Mouse (Mus musculus) cortical plate, adult 2 months (tissue): Measurements from ENCODE around the gene Mark3. TPM values are rescaled to one million over a fixed set of nuclear protein-coding genes. Genes with fewer than 3 reads are reported as not detected.

Source experiments
- H3K27ac ChIP-seq: fragments of 200-500 bp; 2 replicates; pipeline ENCODE4 v1.5.1; 2012; ENCODE audit warnings: low read length, control low read depth, inconsistent platforms; ENCODE audit not compliant: insufficient read depth
- H3K4me1 ChIP-seq: fragments of 200-500 bp; 2 replicates; pipeline ENCODE4 v1.6.1; 2011; ENCODE audit warnings: low read length; ENCODE audit not compliant: control insufficient read depth, insufficient read depth
- H3K4me3 ChIP-seq: fragments of 200-500 bp; 2 replicates; pipeline ENCODE4 v1.5.1; 2011; ENCODE audit warnings: mild to moderate bottlenecking, low read length, control low read depth; ENCODE audit not compliant: insufficient read depth
- CTCF ChIP-seq: fragments of 200-500 bp; IDR thresholded peaks from 2 replicates; pipeline ENCODE4 v1.5.1; 2011; ENCODE audit warnings: mild to moderate bottlenecking, control low read depth, low read length; ENCODE audit not compliant: insufficient read depth; ENCODE audit errors: extremely low read depth
- POLR2A ChIP-seq: fragments of 200-500 bp; IDR thresholded peaks from 2 replicates; pipeline ENCODE4 v1.6.1; 2011; ENCODE audit warnings: mild to moderate bottlenecking, low read length, control low read depth; ENCODE audit not compliant: insufficient read depth; ENCODE audit errors: extremely low read depth
- polyA plus RNA-seq: library from polyadenylated mRNA; depleted of rRNA; stranded (reverse); fragments of >200 nt; gene quantifications from 2 replicates; pipeline ENCODE4 v1.2.3, GENCODE M21; 2012; rRNA removed

Gene Mark3
- polyA plus RNA-seq, 1 experiment = 76.5 TPM

DNA sequence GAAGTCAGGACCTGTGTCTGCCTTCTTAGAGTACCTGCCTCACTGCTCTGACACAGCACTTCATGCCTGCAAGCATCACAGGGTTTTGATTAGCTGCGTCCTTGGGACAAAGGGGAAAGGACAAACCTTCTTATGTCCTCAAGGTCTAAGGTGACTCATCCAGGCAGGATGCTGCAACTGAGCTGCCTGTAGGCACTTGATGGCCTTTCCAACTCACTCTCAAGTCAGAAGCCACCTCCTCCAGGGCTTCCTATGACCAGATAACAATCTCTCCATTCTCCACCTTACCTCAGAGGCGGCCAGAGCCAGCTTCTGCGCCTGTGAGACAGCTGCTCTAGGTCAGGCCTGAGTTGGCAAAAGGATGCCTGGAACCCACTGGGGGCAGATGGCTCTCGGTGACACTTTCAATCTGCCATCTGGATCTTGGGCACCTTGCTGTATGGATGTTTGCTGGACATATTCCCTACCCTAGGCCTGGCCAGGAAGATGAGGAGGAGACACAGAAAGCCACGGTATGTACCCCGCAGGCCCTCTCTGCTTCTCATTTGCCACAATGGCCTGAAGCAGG, 124.1 kb downstream of the Mark3 start:
- Histone ChIP-seq H3K27ac (0 out of 2 replicates have a peak overlapping the region, but pooled peaks have one; percentile 24), H3K4me1 (peaks cover 16% of the 10 kb centered on the region), H3K4me3 (no peak overlapping the region)
- no peak for TF ChIP-seq POLR2A
- TF ChIP-seq CTCF = no peak

DNA sequence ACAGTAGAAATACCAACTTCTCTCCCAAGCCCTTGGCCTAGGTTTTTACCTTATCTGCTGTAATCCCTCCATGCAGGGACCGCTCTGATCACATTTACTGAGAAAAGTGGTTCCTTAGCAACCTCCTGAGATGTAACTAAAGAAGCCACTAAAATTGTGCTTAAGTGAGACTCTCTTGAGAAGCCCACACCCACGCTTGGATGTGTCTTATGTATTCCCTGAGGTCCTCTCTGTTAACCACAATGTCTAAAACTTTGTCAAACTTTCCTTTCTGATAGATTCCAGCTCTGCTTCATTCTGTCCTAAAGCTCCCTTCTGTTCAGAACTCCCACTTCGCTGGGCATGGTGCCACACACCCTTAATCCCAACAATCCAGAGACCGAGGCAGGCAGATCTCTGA, 125.2 kb downstream of the Mark3 start:
- TF ChIP-seq CTCF (no peak), POLR2A (no peak)
- peak overlapping the region; percentile 66; the same call in 1 of the 2 replicates for H3K27ac ChIP-seq

DNA sequence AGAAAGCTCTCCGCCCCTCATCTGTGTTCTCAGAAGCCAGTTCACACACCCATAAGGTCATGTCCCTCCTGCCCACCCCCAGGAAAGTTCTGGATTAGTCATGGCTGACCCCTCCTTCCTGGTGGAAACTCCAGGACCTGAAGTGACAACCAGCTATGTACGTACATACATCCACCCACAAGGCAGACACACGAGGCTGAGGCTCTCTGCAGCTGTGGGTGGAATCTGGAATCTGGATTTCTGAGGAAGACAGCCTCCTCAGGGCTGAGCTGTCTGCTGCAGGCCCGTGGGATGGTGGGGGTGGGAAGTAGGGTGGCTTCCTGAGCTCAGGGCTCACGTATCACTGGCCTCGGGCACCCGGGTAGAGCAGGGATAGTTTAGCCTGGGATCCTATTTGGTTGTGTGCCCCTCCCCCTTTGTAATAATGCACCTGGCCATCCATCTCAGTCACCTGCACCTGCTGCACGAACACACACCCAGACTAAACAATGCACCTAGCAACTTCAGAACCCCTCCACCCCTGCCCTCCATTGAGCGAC, 126.7 kb downstream of the Mark3 start:
- Histone ChIP-seq H3K27ac (peak overlapping the region; percentile 55; the same call in 1 of the 2 replicates), H3K4me1 (peaks cover 9% of the 10 kb centered on the region), H3K4me3 (no peak overlapping the region)
- no peak for TF ChIP-seq CTCF
- no peak for TF ChIP-seq POLR2A

More for the DNA sequence above, 125.2 kb downstream of the Mark3 start:
- H3K4me3 ChIP-seq = no peak overlapping the region
- H3K4me1 ChIP-seq = peaks cover 12% of the 10 kb centered on the region

DNA sequence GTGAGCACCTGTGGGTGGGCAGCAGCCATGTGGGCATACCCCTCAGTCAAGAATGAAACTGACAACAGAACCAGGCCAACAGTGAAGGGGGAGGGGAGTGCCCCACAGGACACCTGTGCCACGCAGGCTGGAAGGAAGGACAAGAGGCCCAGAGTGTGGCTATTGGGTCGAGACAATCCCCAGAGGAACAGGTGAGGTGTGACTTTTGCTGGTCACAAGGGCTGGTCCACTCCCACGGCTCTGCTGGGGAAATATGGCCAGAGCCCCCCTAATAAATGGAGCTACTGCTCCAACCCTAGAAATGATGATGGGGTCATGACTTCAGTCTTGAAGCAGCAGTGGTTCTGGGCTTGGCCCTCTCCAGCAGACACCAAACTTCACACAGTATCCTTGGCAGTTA, 129.0 kb downstream of the Mark3 start:
- Histone ChIP-seq H3K4me3 (no peak overlapping the region), H3K4me1 (peaks cover 10% of the 10 kb centered on the region), H3K27ac (no peak overlapping the region)
- TF ChIP-seq POLR2A (no peak), CTCF (no peak)

DNA sequence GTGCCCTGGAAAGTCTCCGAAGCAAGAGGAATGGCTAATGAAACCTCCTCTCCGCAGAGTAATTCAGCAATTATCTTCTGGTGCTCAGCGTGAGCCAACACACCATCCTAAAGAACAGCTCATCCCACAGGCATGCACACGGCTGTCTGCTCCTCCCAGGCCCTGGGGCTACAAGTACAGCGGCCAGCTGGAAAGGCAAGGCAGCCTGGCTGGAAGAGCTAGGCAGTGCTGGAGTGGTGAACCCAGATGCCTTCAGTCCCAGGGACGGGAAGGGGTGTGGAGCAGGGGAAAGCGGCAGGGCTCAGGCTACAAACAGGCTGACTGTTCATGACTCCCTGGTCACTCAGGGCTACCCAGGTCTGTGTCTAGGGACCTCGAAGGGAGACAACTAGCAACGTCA, 130.3 kb downstream of the Mark3 start:
- peak overlapping the region; percentile 32; the same call in 1 of the 2 replicates for H3K27ac ChIP-seq
- H3K4me1 ChIP-seq = peaks cover 10% of the 10 kb centered on the region
- TF ChIP-seq POLR2A = no peak
- TF ChIP-seq CTCF = no peak
- H3K4me3 ChIP-seq = no peak overlapping the region

DNA sequence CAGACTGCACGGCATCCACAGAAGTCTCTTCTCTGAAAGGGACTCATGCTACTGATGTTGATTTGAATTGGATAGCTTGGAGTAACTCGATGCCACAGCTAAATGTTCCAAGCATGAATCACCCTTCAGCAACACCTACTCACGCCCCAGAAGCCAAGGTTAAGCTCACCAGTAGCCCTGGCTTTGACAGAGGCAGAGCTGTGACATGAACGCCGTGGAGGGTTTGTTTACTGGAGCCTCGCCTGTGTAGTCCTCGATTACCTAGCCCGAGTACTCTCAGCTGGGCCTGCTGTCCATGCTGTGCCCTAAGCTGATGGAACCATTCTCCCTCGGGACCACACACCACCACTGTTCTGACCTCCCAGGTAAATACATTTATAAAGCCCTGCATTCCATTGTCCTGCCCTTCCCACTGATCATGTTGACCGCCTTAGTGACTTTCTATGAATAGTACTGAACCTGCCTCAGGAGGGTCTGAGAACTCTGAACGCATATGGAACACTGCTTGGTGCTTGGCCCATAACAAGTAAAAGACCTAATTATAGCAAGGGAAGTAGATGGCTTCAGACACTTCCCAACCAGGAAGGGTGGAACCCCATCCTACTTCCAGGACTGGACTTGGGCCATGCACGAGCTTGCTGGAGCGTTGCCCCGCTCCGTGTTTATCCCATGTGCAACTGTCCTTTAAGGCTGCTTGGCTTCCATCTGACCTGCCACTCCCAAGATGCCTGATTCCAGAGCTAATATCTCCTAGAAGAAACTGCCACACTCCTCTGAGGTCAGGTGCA, 131.1 kb downstream of the Mark3 start:
- Histone ChIP-seq H3K4me1 (peaks cover 10% of the 10 kb centered on the region), H3K4me3 (no peak overlapping the region), H3K27ac (peak overlapping the region; percentile 32)
- TF ChIP-seq CTCF (no peak), POLR2A (no peak)

Other genes starting within 250 kb of the Mark3 start
- 195 and 201 TPM in 2 replicates for gene Cdc42bpb, start 196.8 kb upstream of the Mark3 start, polyA plus RNA-seq
- gene Lbhd2, start 167.7 kb upstream of the Mark3 start, polyA plus RNA-seq = 0.45 and 1.4 TPM in 2 replicates
- gene Exoc3l4, start 157.5 kb upstream of the Mark3 start, polyA plus RNA-seq = 2.4 and 2.5 TPM in 2 replicates
- 0.66 and 0.79 TPM in 2 replicates for gene Tnfaip2, start 132.1 kb upstream of the Mark3 start, polyA plus RNA-seq
- 6.3 and 9.1 TPM in 2 replicates for gene Gm266, start 88.7 kb upstream of the Mark3 start, polyA plus RNA-seq
- 149 and 160 TPM in 2 replicates for gene Eif5, start 36.5 kb upstream of the Mark3 start, polyA plus RNA-seq
- gene Ckb, start 97.8 kb downstream of the Mark3 start, polyA plus RNA-seq = 3,152 and 3,325 TPM in 2 replicates
- gene Trmt61a, start 103.6 kb downstream of the Mark3 start, polyA plus RNA-seq = 20.0 and 20.8 TPM in 2 replicates
- gene Bag5, start 138.7 kb downstream of the Mark3 start, polyA plus RNA-seq = 49.6 and 51.0 TPM in 2 replicates
- 48.4 and 52.6 TPM in 2 replicates for gene Apopt1, start 138.7 kb downstream of the Mark3 start, polyA plus RNA-seq
- 790 and 835 TPM in 2 replicates for gene Klc1, start 184.3 kb downstream of the Mark3 start, polyA plus RNA-seq
- gene Xrcc3, start 239.3 kb downstream of the Mark3 start, polyA plus RNA-seq = 10.5 and 13.8 TPM in 2 replicates
- gene Zfyve21, start 239.6 kb downstream of the Mark3 start, polyA plus RNA-seq = 39.5 and 39.8 TPM in 2 replicates